Mouse (Mus musculus): ENCODE results near the gene Prkcq.

Prkcq gene

GRCm38 (mm10) chr2:11169721-11170335, 2.1 kb upstream of the Prkcq start:
- Histone ChIP-seq H3K27me3 (ENCODE audit: control insufficient read depth, insufficient read depth, low read length, poor library complexity, severe bottlenecking) (no peaks in the 10 kb centered on the region; the same call in 1 of the 2 replicates), H3K36me3 (ENCODE audit: control insufficient read depth, insufficient read depth, low read length, poor library complexity, severe bottlenecking) (no peaks in the 10 kb centered on the region)
- no peak for DNase-seq (ENCODE audit: low read depth, low spot score)

GRCm38 (mm10) chr2:11172831-11173414, 1.0 kb downstream of the Prkcq start:
- H3K36me3 ChIP-seq (ENCODE audit: control insufficient read depth, insufficient read depth, low read length, poor library complexity, severe bottlenecking) = no peaks in the 10 kb centered on the region
- H3K27me3 ChIP-seq (ENCODE audit: control insufficient read depth, insufficient read depth, low read length, poor library complexity, severe bottlenecking) = no peaks in the 10 kb centered on the region; the same call in 1 of the 2 replicates
- DNase-seq (ENCODE audit: low read depth, low spot score) = no peak

- Histone ChIP-seq H3K36me3 (ENCODE audit: control insufficient read depth, insufficient read depth, low read length, poor library complexity, severe bottlenecking) (no peaks in the 10 kb centered on the region), H3K27me3 (ENCODE audit: control insufficient read depth, insufficient read depth, low read length, poor library complexity, severe bottlenecking) (no peaks in the 10 kb centered on the region; the same call in 1 of the 2 replicates)
- no peak for DNase-seq (ENCODE audit: low read depth, low spot score)
Measured at GRCm38 (mm10) chr2:11173521-11173920, 1.6 kb downstream of the Prkcq start.

GRCm38 (mm10) chr2:11174101-11174500, 2.2 kb downstream of the Prkcq start:
- no peak for DNase-seq (ENCODE audit: low read depth, low spot score)
- Histone ChIP-seq H3K36me3 (ENCODE audit: control insufficient read depth, insufficient read depth, low read length, poor library complexity, severe bottlenecking) (no peaks in the 10 kb centered on the region), H3K27me3 (ENCODE audit: control insufficient read depth, insufficient read depth, low read length, poor library complexity, severe bottlenecking) (no peaks in the 10 kb centered on the region; the same call in 1 of the 2 replicates)

- no peaks in the 10 kb centered on the region for H3K27me3 ChIP-seq (ENCODE audit: control insufficient read depth, insufficient read depth, low read length, poor library complexity, severe bottlenecking)
- no peaks in the 10 kb centered on the region for H3K36me3 ChIP-seq (ENCODE audit: control insufficient read depth, insufficient read depth, low read length, poor library complexity, severe bottlenecking)
- DNase-seq (ENCODE audit: low read depth, low spot score) = no peak
Measured at GRCm38 (mm10) chr2:11177880-11178279, 6.0 kb downstream of the Prkcq start.

GRCm38 (mm10) chr2:11181510-11181909, 9.6 kb downstream of the Prkcq start:
- DNase-seq (ENCODE audit: low read depth, low spot score) = no peak
- no peaks in the 10 kb centered on the region for H3K27me3 ChIP-seq (ENCODE audit: control insufficient read depth, insufficient read depth, low read length, poor library complexity, severe bottlenecking)
- H3K36me3 ChIP-seq (ENCODE audit: control insufficient read depth, insufficient read depth, low read length, poor library complexity, severe bottlenecking) = no peaks in the 10 kb centered on the region

- no peak for DNase-seq (ENCODE audit: low read depth, low spot score)
- Histone ChIP-seq H3K36me3 (ENCODE audit: control insufficient read depth, insufficient read depth, low read length, poor library complexity, severe bottlenecking) (no peaks in the 10 kb centered on the region), H3K27me3 (ENCODE audit: control insufficient read depth, insufficient read depth, low read length, poor library complexity, severe bottlenecking) (no peaks in the 10 kb centered on the region)
Measured at GRCm38 (mm10) chr2:11182096-11182495, 10.2 kb downstream of the Prkcq start.

GRCm38 (mm10) chr2:11183991-11184390, 12.1 kb downstream of the Prkcq start:
- Histone ChIP-seq H3K36me3 (ENCODE audit: control insufficient read depth, insufficient read depth, low read length, poor library complexity, severe bottlenecking) (no peaks in the 10 kb centered on the region), H3K27me3 (ENCODE audit: control insufficient read depth, insufficient read depth, low read length, poor library complexity, severe bottlenecking) (no peaks in the 10 kb centered on the region)
- DNase-seq (ENCODE audit: low read depth, low spot score) = no peak

GRCm38 (mm10) chr2:11186586-11186985, 14.7 kb downstream of the Prkcq start:
- DNase-seq (ENCODE audit: low read depth, low spot score) = no peak
- no peaks in the 10 kb centered on the region for H3K27me3 ChIP-seq (ENCODE audit: control insufficient read depth, insufficient read depth, low read length, poor library complexity, severe bottlenecking)

GRCm38 (mm10) chr2:11187166-11187565, 15.3 kb downstream of the Prkcq start:
- DNase-seq (ENCODE audit: low read depth, low spot score) = peak; percentile 41
- no peaks in the 10 kb centered on the region for H3K36me3 ChIP-seq (ENCODE audit: control insufficient read depth, insufficient read depth, low read length, poor library complexity, severe bottlenecking)
- no peaks in the 10 kb centered on the region for H3K27me3 ChIP-seq (ENCODE audit: control insufficient read depth, insufficient read depth, low read length, poor library complexity, severe bottlenecking)

More at GRCm38 (mm10) chr2:11186586-11186985, 14.7 kb downstream of the Prkcq start:
- H3K36me3 ChIP-seq (ENCODE audit: control insufficient read depth, insufficient read depth, low read length, poor library complexity, severe bottlenecking) = no peaks in the 10 kb centered on the region

- peak; percentile 37 for DNase-seq (ENCODE audit: low read depth, low spot score)
- no peaks in the 10 kb centered on the region for H3K27me3 ChIP-seq (ENCODE audit: control insufficient read depth, insufficient read depth, low read length, poor library complexity, severe bottlenecking)
- no peaks in the 10 kb centered on the region for H3K36me3 ChIP-seq (ENCODE audit: control insufficient read depth, insufficient read depth, low read length, poor library complexity, severe bottlenecking)
Measured at GRCm38 (mm10) chr2:11188279-11188678, 16.4 kb downstream of the Prkcq start.

GRCm38 (mm10) chr2:11189150-11189767, 17.4 kb downstream of the Prkcq start:
- DNase-seq (ENCODE audit: low read depth, low spot score) = no peak
- no peaks in the 10 kb centered on the region for H3K36me3 ChIP-seq (ENCODE audit: control insufficient read depth, insufficient read depth, low read length, poor library complexity, severe bottlenecking)
- H3K27me3 ChIP-seq (ENCODE audit: control insufficient read depth, insufficient read depth, low read length, poor library complexity, severe bottlenecking) = no peaks in the 10 kb centered on the region

- H3K36me3 ChIP-seq (ENCODE audit: control insufficient read depth, insufficient read depth, low read length, poor library complexity, severe bottlenecking) = no peaks in the 10 kb centered on the region
- no peaks in the 10 kb centered on the region for H3K27me3 ChIP-seq (ENCODE audit: control insufficient read depth, insufficient read depth, low read length, poor library complexity, severe bottlenecking)
- DNase-seq (ENCODE audit: low read depth, low spot score) = peak; percentile 48
Measured at GRCm38 (mm10) chr2:11192281-11193098, 20.6 kb downstream of the Prkcq start.

GRCm38 (mm10) chr2:11193099-11193618, 21.3 kb downstream of the Prkcq start:
- DNase-seq (ENCODE audit: low read depth, low spot score) = peak; percentile 26
- H3K36me3 ChIP-seq (ENCODE audit: control insufficient read depth, insufficient read depth, low read length, poor library complexity, severe bottlenecking) = no peaks in the 10 kb centered on the region

More at GRCm38 (mm10) chr2:11193099-11193618, 21.3 kb downstream of the Prkcq start:
- H3K27me3 ChIP-seq (ENCODE audit: control insufficient read depth, insufficient read depth, low read length, poor library complexity, severe bottlenecking) = no peaks in the 10 kb centered on the region
